Mouse (Mus musculus) kidney, postnatal 4 days (tissue): Measurements from ENCODE around the gene Ccdc69.
"Not testable (repeated sequence)": the region's sequence is repeated elsewhere in the genome, so short reads cannot be mapped to it uniquely, and the experiment has no call there.

ENCODE experiments used
- DNase-seq, 2 experiments: peaks; one replicate each; pipeline ENCODE4 v3.0.0; 2021; ENCODE audit warnings: mixed read lengths in 2 of 2

Gene Ccdc69

GRCm38 (mm10) chr11:55096731-55097462 lies 19.0 kb upstream of the Ccdc69 start:
- DNase-seq: no peak

GRCm38 (mm10) chr11:55096296-55096695 lies 18.4 kb upstream of the Ccdc69 start:
- DNase-seq: not testable (repeated sequence)

- DNase-seq: no peak
Observed at GRCm38 (mm10) chr11:55093096-55093495, 15.2 kb upstream of the Ccdc69 start.

GRCm38 (mm10) chr11:55089892-55090291 lies 12.0 kb upstream of the Ccdc69 start:
- no peak for DNase-seq

GRCm38 (mm10) chr11:55087006-55087405 lies 9.1 kb upstream of the Ccdc69 start:
- DNase-seq: peak; percentile 83 to 85

- no peak for DNase-seq
Observed at GRCm38 (mm10) chr11:55085396-55085795, 7.5 kb upstream of the Ccdc69 start.

GRCm38 (mm10) chr11:55084629-55085028 lies 6.7 kb upstream of the Ccdc69 start:
- peak; percentile 36 to 48 for DNase-seq

- no peak for DNase-seq
Observed at GRCm38 (mm10) chr11:55081206-55081605, 3.3 kb upstream of the Ccdc69 start.

- no peak for DNase-seq
Observed at GRCm38 (mm10) chr11:55079180-55079579, 1.2 kb upstream of the Ccdc69 start.

- no peak for DNase-seq
Observed at GRCm38 (mm10) chr11:55078502-55078901, 571 bp upstream of the Ccdc69 start.

GRCm38 (mm10) chr11:55076234-55076633 lies 1.7 kb downstream of the Ccdc69 start:
- DNase-seq: no peak

- peak in 1 of 2 experiments; percentile 24 for DNase-seq
Observed at GRCm38 (mm10) chr11:55075602-55076001, 2.3 kb downstream of the Ccdc69 start.

- DNase-seq: no peak
Observed at GRCm38 (mm10) chr11:55073191-55073590, 4.7 kb downstream of the Ccdc69 start.

- DNase-seq: no peak
Observed at GRCm38 (mm10) chr11:55072467-55072866, 5.5 kb downstream of the Ccdc69 start.

- DNase-seq: no peak
Observed at GRCm38 (mm10) chr11:55071344-55071743, 6.6 kb downstream of the Ccdc69 start.

GRCm38 (mm10) chr11:55069023-55069422 lies 8.9 kb downstream of the Ccdc69 start:
- peak in 1 of 2 experiments; percentile 20 for DNase-seq

- no peak for DNase-seq
Observed at GRCm38 (mm10) chr11:55066921-55067320, 11.0 kb downstream of the Ccdc69 start.

GRCm38 (mm10) chr11:55062856-55063255 lies 15.1 kb downstream of the Ccdc69 start:
- DNase-seq: no peak

- no peak for DNase-seq
Observed at GRCm38 (mm10) chr11:55060802-55061201, 17.1 kb downstream of the Ccdc69 start.

- no peak for DNase-seq
Observed at GRCm38 (mm10) chr11:55057511-55057910, 20.4 kb downstream of the Ccdc69 start.

GRCm38 (mm10) chr11:55050837-55051510 lies 27.0 kb downstream of the Ccdc69 start:
- peak in 1 of 2 experiments; percentile 31 for DNase-seq

GRCm38 (mm10) chr11:55046600-55046999 lies 31.3 kb downstream of the Ccdc69 start:
- peak; percentile 71 to 76 for DNase-seq

GRCm38 (mm10) chr11:55041348-55041747 lies 36.6 kb downstream of the Ccdc69 start:
- peak; percentile 48 to 50 for DNase-seq

- DNase-seq: peak; percentile 90 to 91
Observed at GRCm38 (mm10) chr11:55039591-55039990, 38.3 kb downstream of the Ccdc69 start.
